Mouse (Mus musculus) layer of hippocampus, adult 9-11 months (tissue): ENCODE measurements around the gene Tnfrsf11a.
"Not testable (repeated sequence)": the region's sequence is repeated elsewhere in the genome, so short reads cannot be mapped to it uniquely, and the experiment has no call there.

Source experiments
- DNase-seq: peaks from one replicate; pipeline ENCODE4 v3.0.0; 2022

The Tnfrsf11a gene

GRCm38 (mm10) chr1:105786731-105787357, 6.3 kb downstream of the Tnfrsf11a start:
- peak; percentile 56 for DNase-seq

GRCm38 (mm10) chr1:105790103-105790502, 9.6 kb downstream of the Tnfrsf11a start:
- no peak for DNase-seq

- DNase-seq, result no peak
Observed at GRCm38 (mm10) chr1:105794670-105795069, 14.2 kb downstream of the Tnfrsf11a start.

GRCm38 (mm10) chr1:105795705-105796104, 15.2 kb downstream of the Tnfrsf11a start:
- DNase-seq, result no peak

- DNase-seq, result no peak
Observed at GRCm38 (mm10) chr1:105800570-105800969, 20.1 kb downstream of the Tnfrsf11a start.

- DNase-seq, result no peak
Observed at GRCm38 (mm10) chr1:105801252-105801651, 20.7 kb downstream of the Tnfrsf11a start.

GRCm38 (mm10) chr1:105802941-105803340, 22.4 kb downstream of the Tnfrsf11a start:
- no peak for DNase-seq

GRCm38 (mm10) chr1:105804285-105804684, 23.8 kb downstream of the Tnfrsf11a start:
- DNase-seq, result no peak

- DNase-seq, result no peak
Observed at GRCm38 (mm10) chr1:105805565-105805964, 25.0 kb downstream of the Tnfrsf11a start.

GRCm38 (mm10) chr1:105807028-105807722, 26.7 kb downstream of the Tnfrsf11a start:
- no peak for DNase-seq

GRCm38 (mm10) chr1:105812027-105812426, 31.5 kb downstream of the Tnfrsf11a start:
- not testable (repeated sequence) for DNase-seq

- DNase-seq, result no peak
Observed at GRCm38 (mm10) chr1:105812960-105813708, 32.6 kb downstream of the Tnfrsf11a start.

GRCm38 (mm10) chr1:105813709-105814061, 33.2 kb downstream of the Tnfrsf11a start:
- DNase-seq, result no peak

GRCm38 (mm10) chr1:105814402-105815270, 34.1 kb downstream of the Tnfrsf11a start:
- no peak for DNase-seq

- no peak for DNase-seq
Observed at GRCm38 (mm10) chr1:105815310-105815709, 34.8 kb downstream of the Tnfrsf11a start.

GRCm38 (mm10) chr1:105815736-105816135, 35.2 kb downstream of the Tnfrsf11a start:
- no peak for DNase-seq

GRCm38 (mm10) chr1:105819031-105819430, 38.5 kb downstream of the Tnfrsf11a start:
- no peak for DNase-seq

- no peak for DNase-seq
Observed at GRCm38 (mm10) chr1:105819740-105820139, 39.2 kb downstream of the Tnfrsf11a start.

GRCm38 (mm10) chr1:105824356-105824755, 43.8 kb downstream of the Tnfrsf11a start:
- no peak for DNase-seq

GRCm38 (mm10) chr1:105824980-105825379, 44.5 kb downstream of the Tnfrsf11a start:
- no peak for DNase-seq

GRCm38 (mm10) chr1:105827374-105827773, 46.9 kb downstream of the Tnfrsf11a start:
- DNase-seq, result no peak

- DNase-seq, result no peak
Observed at GRCm38 (mm10) chr1:105827786-105828345, 47.3 kb downstream of the Tnfrsf11a start.

GRCm38 (mm10) chr1:105829171-105829570, 48.7 kb downstream of the Tnfrsf11a start:
- DNase-seq, result no peak
